Mouse (Mus musculus) frontal cortex, postnatal 10 days (tissue): Measurements from ENCODE around the gene Fgf18.

Experiments
- DNase-seq, 2 experiments: peaks; one replicate each; pipeline ENCODE4 v3.0.0; 2022; ENCODE audit warnings: low spot score in 2 of 2, mixed read lengths in 1 of 2

The Fgf18 gene

DNA sequence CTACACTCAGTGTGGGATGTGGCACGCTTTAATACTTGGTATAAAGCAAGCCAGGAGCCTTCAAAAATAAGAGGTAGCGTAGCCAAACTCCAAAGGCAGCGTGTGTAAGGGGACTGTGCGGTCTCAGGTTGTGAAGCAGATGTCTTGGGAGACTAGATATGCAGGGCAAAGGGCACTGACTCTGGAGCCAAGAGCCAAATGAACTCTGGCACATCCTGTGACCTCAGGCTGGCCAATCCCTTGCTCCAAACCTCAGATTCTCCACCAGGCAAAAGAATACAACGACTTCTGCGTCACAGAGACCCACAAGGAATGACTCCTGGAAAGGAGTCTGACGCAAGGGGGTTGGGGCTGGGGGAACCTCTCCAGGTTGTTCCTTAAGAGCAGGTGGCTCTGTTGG, 28.1 kb downstream of the Fgf18 start:
- no peak for DNase-seq

DNA sequence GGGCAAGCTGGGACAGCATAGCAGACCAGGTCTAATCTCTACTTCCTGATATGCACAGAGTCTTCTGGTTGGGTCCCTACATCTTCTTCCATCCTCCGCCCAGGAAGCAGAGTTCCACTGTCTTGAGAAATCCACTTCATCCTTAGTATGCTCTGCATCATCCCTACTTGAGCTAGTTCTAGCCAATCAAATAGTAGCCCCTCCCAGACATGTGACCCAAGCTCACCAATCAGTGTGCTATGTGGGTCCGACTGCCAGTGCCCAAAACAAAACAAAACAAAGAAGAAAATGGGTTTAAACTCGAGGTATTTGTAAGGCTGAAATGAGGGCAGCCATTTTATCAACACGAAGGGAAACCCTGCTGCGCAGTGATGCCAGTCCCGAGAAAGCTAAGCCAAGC, 28.7 kb downstream of the Fgf18 start:
- no peak for DNase-seq

DNA sequence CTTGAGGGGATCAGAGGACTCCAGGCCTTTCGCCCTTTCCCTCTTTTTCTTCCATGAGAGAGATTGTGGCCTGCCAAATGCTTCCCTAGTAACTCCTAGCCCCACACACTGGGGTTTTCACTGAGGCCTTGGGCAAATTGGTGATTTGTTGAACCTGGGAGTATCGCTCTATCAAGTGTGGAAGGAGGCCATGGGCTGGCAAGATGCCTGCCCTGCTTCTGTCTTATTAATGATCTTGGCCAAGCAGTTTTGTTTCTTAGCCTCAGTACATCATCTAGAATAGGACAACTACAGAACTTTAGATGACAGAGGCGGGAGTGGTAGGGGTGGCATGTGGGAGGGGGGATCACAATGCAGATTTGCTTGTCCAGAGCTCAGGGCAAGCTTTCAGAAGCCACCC, 31.4 kb downstream of the Fgf18 start:
- no peak for DNase-seq

DNA sequence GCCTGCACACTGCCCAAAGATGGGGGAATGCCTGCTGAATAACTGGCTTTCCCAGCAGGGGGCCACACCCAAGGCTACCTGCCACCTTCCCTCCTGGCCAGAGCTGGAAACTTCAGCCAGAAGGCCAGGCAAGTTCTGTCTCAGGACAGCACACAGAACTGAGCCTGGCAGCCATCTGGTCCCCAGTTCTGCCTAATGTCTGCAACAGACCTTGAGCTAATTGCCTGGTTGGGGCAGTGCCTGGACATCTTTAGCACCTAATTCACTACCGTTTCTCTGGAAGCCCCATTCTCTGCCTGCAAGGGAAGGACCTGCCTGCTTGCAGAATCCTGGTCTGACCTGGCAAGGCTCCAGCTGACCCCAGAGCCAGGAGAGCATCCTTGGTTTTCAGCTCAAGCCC, 34.8 kb downstream of the Fgf18 start:
- DNase-seq, result no peak

DNA sequence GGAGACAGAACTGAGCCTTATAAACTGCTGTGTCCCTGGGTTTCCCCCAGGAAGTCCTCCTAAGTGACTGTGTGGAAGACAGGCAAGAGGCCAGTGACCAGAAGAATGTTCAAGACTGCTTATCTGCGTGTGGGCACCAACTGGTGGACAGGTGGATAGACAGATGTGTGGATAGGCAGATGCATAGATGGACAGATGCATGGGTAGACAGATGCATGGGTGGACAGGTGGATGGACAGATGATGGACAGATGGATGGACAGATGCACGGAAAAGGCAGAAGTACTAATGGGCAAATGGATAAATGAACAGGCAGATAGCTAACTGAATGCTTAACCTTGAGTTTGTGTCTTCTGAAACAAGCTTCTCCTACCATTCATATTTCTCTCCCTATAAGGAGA, 37.1 kb downstream of the Fgf18 start:
- DNase-seq, result no peak

DNA sequence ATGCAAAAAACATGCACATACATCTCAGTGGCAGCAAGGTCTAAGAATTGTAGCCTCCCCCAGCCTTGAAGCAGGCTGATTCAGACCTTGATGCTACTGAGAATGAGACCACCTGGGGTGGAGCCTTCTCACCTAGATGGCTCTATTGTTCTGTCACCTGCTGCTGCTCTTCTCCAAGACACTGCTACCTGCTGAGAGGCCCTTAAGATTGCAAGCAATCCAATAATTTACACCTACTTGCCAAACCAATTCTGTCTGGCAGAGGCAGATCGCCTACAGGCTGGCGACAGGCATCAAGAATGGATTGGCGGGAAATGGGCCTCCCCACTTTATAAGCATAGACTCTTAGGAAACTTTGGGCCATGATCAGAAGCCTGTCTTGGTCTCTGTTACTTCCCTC, 39.7 kb downstream of the Fgf18 start:
- DNase-seq, result no peak

DNA sequence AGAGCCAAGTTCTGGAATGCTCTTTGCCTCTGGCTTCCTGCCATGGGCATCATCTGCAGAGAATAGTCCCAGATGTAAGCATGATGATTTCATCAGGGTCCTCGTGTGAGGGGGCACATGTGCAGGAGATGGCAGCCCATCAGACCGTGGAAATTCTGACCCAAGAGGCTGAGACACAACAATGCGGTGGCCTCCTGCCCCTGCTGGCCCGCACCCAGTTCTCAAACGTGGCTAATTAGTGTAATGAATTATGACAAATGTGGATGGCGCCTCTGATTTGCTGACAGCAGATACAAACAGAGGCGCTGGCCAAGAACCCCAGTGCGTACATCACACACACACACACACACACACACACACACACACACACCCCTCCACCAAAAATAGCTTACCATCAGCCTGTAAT, 42.3 kb downstream of the Fgf18 start:
- no peak for DNase-seq

DNA sequence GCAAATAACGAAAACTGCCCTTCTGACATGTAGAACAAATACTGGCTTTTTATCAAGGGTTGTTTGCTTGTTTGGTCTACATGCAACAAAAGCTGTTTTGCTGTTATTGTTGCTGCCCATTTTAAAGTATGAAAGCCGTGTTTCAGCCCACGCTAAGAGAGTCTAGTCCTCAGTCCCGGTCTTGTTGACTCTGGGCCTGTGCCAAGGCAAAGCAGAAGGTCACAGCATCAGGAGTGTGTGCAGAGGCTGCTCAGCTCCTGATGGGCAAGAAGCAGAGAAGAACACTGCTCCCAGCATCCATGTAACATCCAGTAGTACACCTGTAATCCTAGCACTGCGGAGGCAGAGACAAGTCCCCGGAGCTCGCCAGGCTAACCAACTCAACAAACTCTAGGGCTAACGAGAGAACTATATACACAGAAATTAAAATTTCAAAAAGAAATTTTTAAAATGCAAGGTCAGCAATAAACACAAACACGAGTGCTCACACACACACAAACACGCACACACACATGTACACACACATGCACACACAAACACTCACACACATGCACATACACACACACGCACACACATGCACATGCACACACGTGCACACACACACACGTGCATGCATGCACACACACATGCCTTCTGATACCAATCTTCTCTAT, 43.8 kb downstream of the Fgf18 start:
- DNase-seq, result no peak

DNA sequence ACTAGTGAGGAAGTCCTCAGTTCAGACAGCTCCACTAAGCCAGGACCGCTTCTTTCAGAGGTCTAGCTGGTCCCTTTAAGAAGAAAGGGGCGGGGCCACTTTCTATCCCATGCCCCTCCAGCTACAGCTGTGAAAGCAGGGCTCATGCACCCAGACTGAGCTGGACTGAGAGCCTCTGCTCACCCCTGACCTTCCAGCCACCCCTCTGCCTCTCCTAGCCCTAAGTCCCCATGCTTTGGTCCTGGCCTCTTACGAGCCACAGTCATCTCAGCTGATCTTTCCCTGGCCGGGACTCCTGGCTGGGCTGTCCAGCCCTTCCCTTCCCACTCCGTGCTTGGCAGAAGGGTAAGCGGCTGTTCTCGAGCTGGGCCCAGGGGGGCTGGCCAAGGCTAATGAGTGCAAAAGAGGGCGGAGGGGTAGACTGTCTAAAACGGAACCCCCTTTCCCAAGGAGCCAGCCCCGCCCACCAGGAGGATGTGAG, 47.1 kb downstream of the Fgf18 start:
- DNase-seq, result no peak

DNA sequence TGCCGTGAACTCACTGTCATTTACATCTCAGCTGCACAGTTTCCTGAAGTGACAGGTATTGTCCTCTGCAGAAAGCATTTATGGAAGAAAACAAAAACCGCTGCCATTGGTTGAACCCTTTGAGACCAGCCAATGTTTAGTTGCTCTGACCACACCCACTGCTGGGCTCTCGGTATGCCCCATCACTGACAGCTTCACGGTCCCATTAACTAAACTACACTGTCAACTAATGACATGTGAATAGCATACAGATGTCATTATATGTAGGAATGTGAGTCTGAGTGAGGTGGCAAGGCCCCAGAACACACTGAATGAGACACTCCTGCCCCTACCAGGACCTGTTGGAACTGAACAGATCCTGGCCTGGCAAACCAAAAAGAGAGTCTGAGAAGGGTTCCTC, 47.8 kb downstream of the Fgf18 start:
- no peak for DNase-seq

DNA sequence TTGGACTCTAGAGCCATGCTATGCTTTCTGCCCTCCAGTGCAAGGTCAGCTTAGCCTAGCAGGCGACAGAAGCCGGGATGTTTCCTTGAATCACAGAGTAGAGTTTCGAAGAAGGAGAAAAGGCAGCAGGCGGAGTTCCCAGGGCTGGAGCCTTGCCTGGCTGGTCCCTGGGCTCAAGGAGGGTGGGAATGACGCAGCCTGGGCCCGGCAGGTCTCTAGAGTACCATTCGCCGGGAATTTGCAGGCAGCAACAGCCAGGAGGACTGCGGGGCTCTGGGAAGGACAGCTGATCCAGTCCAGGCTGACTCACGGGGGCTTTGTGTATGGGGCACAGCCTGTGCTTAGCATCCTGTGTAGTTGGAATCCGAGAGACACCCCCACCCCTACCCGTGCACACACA, 48.8 kb downstream of the Fgf18 start:
- DNase-seq, result no peak

DNA sequence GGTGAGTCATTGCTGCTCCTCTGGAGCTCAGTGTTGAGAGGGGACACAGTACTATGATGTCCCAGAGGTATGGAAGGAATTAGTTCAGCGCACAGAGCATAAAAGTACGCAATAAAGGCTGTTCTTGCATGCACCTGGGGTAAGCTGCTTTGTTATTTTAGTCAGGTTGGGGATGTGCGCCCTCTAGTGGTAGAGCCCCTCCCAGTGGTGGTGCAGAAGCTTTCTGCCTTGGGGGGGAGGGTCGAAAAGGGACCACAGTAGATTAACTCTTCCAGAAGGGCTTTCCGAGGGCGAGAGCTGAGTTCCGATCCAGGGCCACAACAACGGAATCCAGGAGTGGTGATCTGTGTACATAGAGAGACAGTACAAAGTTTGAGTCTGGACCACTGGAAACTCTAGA, 49.3 kb downstream of the Fgf18 start:
- no peak for DNase-seq

DNA sequence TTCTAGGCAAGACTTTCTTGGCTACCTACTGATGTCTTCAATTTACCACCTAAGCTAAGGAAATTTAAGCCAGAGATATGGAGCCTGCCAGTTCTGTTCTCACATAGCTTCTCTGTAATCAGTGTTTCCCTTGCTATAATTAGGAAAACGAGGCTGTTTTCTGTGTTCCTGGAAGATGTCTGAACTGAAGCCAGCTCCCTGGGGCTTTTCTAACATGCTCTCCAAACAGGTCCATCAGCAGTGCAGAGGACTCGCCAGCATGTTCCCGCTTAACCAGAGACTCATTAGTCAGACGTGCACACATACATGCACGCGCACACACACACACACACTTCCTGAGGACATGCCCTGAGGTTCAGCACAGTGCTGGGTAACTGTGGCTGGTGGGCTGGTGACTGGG, 57.3 kb downstream of the Fgf18 start:
- DNase-seq, result no peak

DNA sequence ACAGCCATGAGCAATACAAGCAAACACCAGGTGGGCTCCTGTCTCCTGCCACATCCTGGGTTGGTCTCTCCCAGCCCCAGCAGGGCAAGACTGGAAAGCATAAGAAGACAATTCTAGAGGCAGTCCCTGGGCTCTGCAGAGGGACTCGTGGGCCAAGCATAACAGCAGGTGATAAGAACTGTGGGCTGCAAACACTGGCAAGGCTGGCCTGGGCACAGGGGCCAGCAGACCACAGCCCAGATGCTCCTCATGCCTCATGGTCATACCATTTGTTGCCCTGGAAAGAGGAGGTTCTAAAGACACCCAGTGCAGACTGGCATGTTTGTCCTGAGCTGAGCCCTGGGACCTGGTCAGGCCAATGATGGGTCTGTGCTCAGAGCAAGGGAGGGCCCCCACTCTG, 59.0 kb downstream of the Fgf18 start:
- no peak for DNase-seq

DNA sequence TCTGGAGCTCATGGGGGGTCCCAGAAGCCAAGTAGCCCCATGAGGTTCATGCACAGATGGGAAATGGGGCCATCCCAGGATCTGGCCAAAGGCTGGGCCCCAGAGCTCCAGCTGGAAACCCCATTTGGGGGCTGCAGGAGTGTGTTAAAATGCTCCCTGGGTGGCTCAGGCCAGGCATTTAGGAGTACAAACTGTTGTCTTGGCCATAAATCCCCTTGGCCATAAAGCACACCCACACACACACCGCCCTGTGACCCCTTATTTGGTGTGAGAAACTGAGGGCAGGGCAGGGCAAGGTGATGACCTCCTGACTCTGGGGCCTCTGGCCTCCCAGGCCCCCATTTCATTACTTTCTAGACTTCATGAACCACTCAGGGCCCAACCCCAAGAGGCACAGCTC, 61.2 kb downstream of the Fgf18 start:
- no peak for DNase-seq

DNA sequence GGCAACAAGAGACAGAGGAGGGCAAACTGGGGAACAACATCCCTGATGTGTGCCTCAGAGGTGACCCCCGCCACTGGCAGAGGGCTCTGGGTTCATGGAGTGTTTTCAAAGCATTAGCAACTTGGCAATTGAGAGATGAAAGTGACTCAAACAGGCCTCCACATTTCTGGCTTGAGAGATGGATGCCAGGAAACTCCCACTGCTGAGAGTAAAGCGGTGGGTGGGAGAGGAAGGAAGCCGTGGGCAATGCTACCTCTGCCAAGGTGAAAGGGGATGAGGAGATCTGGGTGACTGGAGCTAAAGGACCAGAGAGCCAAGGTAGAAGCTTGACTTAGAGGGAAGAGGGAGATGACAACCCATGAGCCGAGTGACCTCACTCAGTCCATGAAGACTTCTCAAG, 61.7 kb downstream of the Fgf18 start:
- DNase-seq, result no peak

DNA sequence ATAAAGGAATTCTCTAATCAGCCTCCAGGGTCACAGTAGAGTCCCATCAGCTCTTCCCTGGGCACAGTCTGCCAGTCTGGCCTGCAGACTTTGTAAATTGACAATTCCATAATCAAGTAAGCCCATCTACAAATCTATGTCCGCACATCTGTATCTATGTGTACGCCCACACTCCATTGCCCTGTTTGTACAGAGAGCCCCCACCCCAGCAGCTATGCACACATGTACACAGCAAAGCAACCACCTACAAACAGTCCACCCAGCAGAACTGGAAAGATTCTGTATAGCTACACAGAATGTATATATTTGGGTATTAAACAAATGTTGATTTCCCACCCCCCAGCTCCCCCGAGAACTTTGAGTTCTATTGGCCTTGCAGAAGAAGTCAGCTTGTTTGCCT, 62.1 kb downstream of the Fgf18 start:
- no peak for DNase-seq

DNA sequence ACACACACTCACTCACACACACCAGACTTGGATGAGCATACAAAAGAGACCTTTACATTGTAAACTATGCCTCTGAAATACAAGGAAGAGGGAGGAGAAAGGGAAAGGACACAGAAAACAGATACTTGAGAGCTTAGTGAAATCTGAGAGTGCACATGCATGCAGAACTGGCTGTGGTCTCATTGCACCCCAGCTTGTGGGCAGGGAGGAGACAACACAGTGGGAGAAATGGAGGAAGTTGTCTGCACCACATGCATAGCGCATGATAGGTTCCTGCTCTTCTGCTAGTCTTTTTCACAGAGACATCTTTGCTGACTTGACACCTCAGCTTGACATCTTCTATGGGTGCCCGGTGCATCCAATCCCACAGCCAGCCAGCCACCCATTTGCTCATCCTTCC, 63.2 kb downstream of the Fgf18 start:
- DNase-seq, result no peak

DNA sequence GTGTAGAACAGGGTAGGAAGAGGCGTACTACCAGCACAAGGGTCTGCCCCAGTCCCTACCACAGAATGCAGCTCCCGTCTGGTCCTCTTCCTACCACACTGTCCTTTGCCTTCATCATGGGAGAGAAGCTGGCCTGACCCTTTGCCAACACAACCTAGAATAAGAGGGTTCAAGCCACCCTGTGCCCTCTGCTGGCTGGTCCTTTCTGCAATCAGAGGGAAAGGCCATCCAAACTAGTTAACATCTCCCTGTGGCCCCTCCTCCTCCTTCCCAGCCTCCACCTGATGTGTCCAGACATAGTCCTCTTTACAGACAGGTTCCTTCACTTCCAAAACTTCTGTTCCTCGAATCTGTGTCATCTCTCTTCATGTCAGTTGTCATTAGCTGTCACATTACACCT, 66.0 kb downstream of the Fgf18 start:
- no peak for DNase-seq

DNA sequence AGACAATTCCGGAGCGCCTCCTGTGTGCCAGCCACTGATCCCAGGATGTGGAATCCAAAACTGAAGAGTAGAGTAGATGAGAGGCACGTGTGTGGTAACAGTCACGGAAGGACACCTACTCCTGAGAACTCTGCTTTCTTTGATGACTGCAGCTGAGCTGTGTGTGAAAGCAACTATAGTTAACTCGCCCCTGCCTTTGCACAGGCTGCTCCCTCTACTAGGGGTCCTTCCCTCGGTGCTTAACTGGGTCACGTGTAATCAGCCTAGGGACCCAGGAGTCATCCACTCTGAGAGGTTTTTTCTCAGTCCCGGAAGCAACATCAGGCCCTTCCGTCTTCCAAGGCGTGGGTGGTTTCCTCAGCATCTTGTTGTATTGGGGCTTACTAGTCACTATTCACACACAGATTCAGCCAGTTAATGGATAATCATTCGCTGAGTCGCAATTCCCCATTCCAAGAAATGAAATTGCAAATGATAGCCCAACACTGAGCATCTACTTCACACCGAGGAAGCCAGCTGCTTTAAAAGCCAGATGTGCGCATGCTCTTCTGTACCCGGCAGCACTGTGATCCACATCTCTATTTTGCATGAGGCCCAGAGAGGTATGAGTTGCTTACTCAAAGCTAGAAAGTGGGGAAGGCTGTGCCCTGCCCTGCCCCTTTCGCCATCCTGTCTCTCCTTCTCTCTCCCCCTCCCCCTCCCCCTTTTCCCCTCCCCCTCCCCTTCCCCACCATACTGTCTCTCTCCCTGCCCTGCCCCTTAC, 67.0 kb downstream of the Fgf18 start:
- no peak for DNase-seq

DNA sequence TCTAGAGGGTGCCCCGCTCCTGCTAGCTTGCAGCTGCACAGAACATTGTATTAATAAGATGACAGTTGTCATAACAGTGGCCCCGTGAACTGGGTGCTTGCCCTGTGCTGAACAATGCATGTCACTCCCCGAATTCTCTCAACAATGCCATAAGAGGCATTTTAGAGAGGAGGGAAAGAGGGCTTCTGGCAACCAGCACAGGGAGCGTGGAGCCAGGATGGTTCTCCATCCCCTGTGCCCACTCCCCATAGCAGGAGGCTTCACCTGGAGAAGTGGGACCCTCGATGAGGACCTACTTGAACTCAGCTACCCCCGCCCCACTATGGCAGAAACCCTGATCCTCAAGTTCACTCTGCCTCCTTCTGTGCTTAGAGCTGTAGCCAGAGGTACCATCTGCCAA, 67.8 kb downstream of the Fgf18 start:
- no peak for DNase-seq

DNA sequence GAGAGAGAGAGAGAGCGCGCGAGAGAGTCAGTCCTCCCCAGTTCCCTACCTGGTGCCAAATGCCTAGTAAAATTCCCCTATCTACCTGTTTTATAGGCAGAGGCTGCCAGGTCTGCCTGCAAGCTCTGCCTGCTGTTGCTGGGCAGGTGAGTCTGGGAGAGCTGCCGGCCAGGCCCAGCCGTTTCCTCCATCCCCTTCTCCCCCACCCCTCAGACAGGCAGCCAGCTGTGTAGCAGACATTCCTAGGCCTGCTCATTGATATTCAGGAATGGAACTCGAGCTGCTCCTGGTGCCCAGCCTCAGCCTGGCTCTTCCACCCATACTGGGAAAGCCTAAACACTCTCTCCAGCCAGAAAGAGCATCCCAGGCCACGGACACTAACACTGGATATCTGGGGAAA, 69.2 kb downstream of the Fgf18 start:
- DNase-seq, result no peak

DNA sequence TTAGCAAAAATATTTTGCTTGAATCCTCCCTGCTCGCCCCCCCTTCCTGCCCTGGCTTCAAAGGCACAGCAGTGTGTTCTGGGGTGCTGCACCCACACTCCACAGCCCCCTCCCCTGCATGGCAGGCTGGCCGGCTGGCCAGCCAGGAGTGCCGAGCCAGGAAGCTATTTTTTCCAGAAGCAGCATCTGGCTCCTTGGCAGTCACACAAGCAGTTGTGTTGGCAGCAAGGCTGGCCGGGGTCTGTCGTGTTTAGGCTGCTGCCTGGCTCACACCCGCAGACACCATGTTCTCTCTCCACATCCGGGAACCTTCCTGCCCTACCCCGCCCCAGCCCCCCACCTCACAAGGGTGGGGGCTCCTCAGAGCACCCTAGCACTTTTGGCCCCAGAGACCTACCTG, 71.9 kb downstream of the Fgf18 start:
- DNase-seq, result peak; percentile 29 to 34

DNA sequence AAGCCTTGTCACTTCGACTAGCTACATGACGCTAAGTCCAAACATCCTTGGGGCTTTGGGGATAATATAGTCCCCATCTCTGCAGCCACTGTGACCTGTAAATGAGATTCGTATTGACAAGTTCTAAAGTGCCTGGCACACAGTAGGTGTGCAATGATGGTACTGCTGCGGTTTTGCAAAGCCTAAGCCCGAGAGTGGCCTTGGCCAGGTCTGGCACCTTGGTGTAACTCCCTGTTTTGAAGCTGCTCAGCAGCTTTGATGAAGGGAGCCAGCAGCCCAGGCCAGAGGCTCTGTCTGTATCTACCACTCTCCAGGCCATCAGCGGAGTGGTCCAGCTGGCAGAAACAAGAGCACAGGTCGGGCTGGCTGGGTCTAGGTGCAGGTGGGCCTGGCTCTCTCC, 72.7 kb downstream of the Fgf18 start:
- DNase-seq, result no peak
